Mouse (Mus musculus): Measurements from ENCODE around the gene Adamts18. TPM values are rescaled to one million over a fixed set of nuclear protein-coding genes. Genes with fewer than 3 reads are reported as not detected.

The Adamts18 gene
- total RNA-seq (2014; rRNA removed; ENCODE audit: low replicate concordance) (0.04 and 0.43 TPM in 2 replicates), polyA plus RNA-seq (2015; fragmentation: Nextera tagmentation; extraction: Ambion mirVana) (0.12 and 0.20 TPM in 2 replicates)

- no peak within 1 kb of the TSS for H3K27ac ChIP-seq (ENCODE audit: low read depth)
- H3K4me3 ChIP-seq (ENCODE audit: low read depth, low read length): peak within 1 kb of the TSS; percentile 46
- peak; percentile 30; the same call in 1 of the 2 replicates for ATAC-seq (ENCODE audit: insufficient read depth, low read depth)
Measured at GRCm38 (mm10) chr8:113848653-113849135, at the start of gene Adamts18. Gene Adamts18 (minus strand): TSS chr8:113848738.

GRCm38 (mm10) chr8:113896446-113896845 lies 47.9 kb upstream of the Adamts18 start:
- Histone ChIP-seq H3K9me3 (replicated peaks; ENCODE audit: control insufficient read depth, low read length) (no peaks in the 10 kb centered on the region), H3K4me3 (ENCODE audit: low read depth, low read length) (no peak overlapping the region), H3K4me1 (ENCODE audit: control insufficient read depth, insufficient read depth) (no peaks in the 10 kb centered on the region), H3K27me3 (ENCODE audit: control insufficient read depth, insufficient read depth, low read length) (no peaks in the 10 kb centered on the region), H3K4me2 (ENCODE audit: low read depth, low read length) (no peak overlapping the region), H3K36me3 (replicated peaks; ENCODE audit: control insufficient read depth, insufficient read depth, low read length) (no peaks in the 10 kb centered on the region), H3K27ac (ENCODE audit: low read depth) (no peak overlapping the region), H3K9ac (replicated peaks; ENCODE audit: low read depth, low read length) (no peak overlapping the region)
- ATAC-seq (ENCODE audit: insufficient read depth, low read depth) (no peak), DNase-seq (ENCODE audit: low spot score) (no peak)
- TF ChIP-seq EP300 (IDR thresholded peaks at IDR 0.05; ENCODE audit: low read depth) (no peak), CTCF (IDR thresholded peaks at IDR 0.05; ENCODE audit: low read depth) (no peak)
- WGBS: 66% methylated on average over 1 of the region's 1 CpGs

More at GRCm38 (mm10) chr8:113848653-113849135, at the start of gene Adamts18:
- H3K4me1 ChIP-seq (ENCODE audit: control insufficient read depth, insufficient read depth): 0 out of 2 replicates have a peak, but pooled peaks cover 5% of the 10 kb centered on the region
- TF ChIP-seq CTCF (IDR thresholded peaks at IDR 0.05; ENCODE audit: low read depth) (no peak), EP300 (IDR thresholded peaks at IDR 0.05; ENCODE audit: low read depth) (no peak)
- no peaks in the 10 kb centered on the region for H3K36me3 ChIP-seq (replicated peaks; ENCODE audit: control insufficient read depth, insufficient read depth, low read length)
- H3K27me3 ChIP-seq (ENCODE audit: control insufficient read depth, insufficient read depth, low read length): peaks cover 49% of the 10 kb centered on the region
- H3K9me3 ChIP-seq (replicated peaks; ENCODE audit: control insufficient read depth, low read length): 0 out of 2 replicates have a peak, but pooled peaks cover 3% of the 10 kb centered on the region
- no peak for DNase-seq (ENCODE audit: low spot score)
- WGBS: 2% methylated on average over 31 of the region's 32 CpGs
- no peak within 1 kb of the TSS for H3K9ac ChIP-seq (replicated peaks; ENCODE audit: low read depth, low read length)
- peak within 1 kb of the TSS; percentile 62 for H3K4me2 ChIP-seq (ENCODE audit: low read depth, low read length)

GRCm38 (mm10) chr8:113891376-113891775 lies 42.8 kb upstream of the Adamts18 start:
- Histone ChIP-seq H3K27me3 (ENCODE audit: control insufficient read depth, insufficient read depth, low read length) (no peaks in the 10 kb centered on the region), H3K4me3 (ENCODE audit: low read depth, low read length) (no peak overlapping the region), H3K4me1 (ENCODE audit: control insufficient read depth, insufficient read depth) (no peaks in the 10 kb centered on the region), H3K4me2 (ENCODE audit: low read depth, low read length) (no peak overlapping the region), H3K27ac (ENCODE audit: low read depth) (no peak overlapping the region), H3K9ac (replicated peaks; ENCODE audit: low read depth, low read length) (no peak overlapping the region), H3K36me3 (replicated peaks; ENCODE audit: control insufficient read depth, insufficient read depth, low read length) (no peaks in the 10 kb centered on the region), H3K9me3 (replicated peaks; ENCODE audit: control insufficient read depth, low read length) (no peaks in the 10 kb centered on the region)
- WGBS: 37% methylated on average over 3 of the region's 3 CpGs
- DNase-seq (ENCODE audit: low spot score) (no peak), ATAC-seq (ENCODE audit: insufficient read depth, low read depth) (no peak)
- TF ChIP-seq EP300 (IDR thresholded peaks at IDR 0.05; ENCODE audit: low read depth) (no peak), CTCF (IDR thresholded peaks at IDR 0.05; ENCODE audit: low read depth) (no peak)

GRCm38 (mm10) chr8:113886509-113886908 lies 38.0 kb upstream of the Adamts18 start:
- 78% methylated on average over 3 of the region's 3 CpGs for WGBS

GRCm38 (mm10) chr8:113885101-113885500 lies 36.6 kb upstream of the Adamts18 start:
- no peaks in the 10 kb centered on the region for H3K27me3 ChIP-seq (ENCODE audit: control insufficient read depth, insufficient read depth, low read length)
- no peaks in the 10 kb centered on the region for H3K36me3 ChIP-seq (replicated peaks; ENCODE audit: control insufficient read depth, insufficient read depth, low read length)
- WGBS: 36% methylated on average over 2 of the region's 2 CpGs
- no peaks in the 10 kb centered on the region for H3K9me3 ChIP-seq (replicated peaks; ENCODE audit: control insufficient read depth, low read length)
- H3K9ac ChIP-seq (replicated peaks; ENCODE audit: low read depth, low read length): no peak overlapping the region
- no peak overlapping the region for H3K4me3 ChIP-seq (ENCODE audit: low read depth, low read length)
- no peak for DNase-seq (ENCODE audit: low spot score)
- TF ChIP-seq EP300 (IDR thresholded peaks at IDR 0.05; ENCODE audit: low read depth) (no peak), CTCF (IDR thresholded peaks at IDR 0.05; ENCODE audit: low read depth) (no peak)
- H3K4me1 ChIP-seq (ENCODE audit: control insufficient read depth, insufficient read depth): no peaks in the 10 kb centered on the region
- ATAC-seq (ENCODE audit: insufficient read depth, low read depth): no peak
- no peak overlapping the region for H3K27ac ChIP-seq (ENCODE audit: low read depth)
- H3K4me2 ChIP-seq (ENCODE audit: low read depth, low read length): no peak overlapping the region

More at GRCm38 (mm10) chr8:113886509-113886908, 38.0 kb upstream of the Adamts18 start:
- Histone ChIP-seq H3K27ac (ENCODE audit: low read depth) (no peak overlapping the region), H3K36me3 (replicated peaks; ENCODE audit: control insufficient read depth, insufficient read depth, low read length) (no peaks in the 10 kb centered on the region), H3K4me1 (ENCODE audit: control insufficient read depth, insufficient read depth) (no peaks in the 10 kb centered on the region), H3K9me3 (replicated peaks; ENCODE audit: control insufficient read depth, low read length) (no peaks in the 10 kb centered on the region), H3K9ac (replicated peaks; ENCODE audit: low read depth, low read length) (no peak overlapping the region), H3K27me3 (ENCODE audit: control insufficient read depth, insufficient read depth, low read length) (no peaks in the 10 kb centered on the region), H3K4me3 (ENCODE audit: low read depth, low read length) (no peak overlapping the region), H3K4me2 (ENCODE audit: low read depth, low read length) (no peak overlapping the region)
- no peak for ATAC-seq (ENCODE audit: insufficient read depth, low read depth)
- TF ChIP-seq EP300 (IDR thresholded peaks at IDR 0.05; ENCODE audit: low read depth) (no peak), CTCF (IDR thresholded peaks at IDR 0.05; ENCODE audit: low read depth) (no peak)
- no peak for DNase-seq (ENCODE audit: low spot score)

GRCm38 (mm10) chr8:113883994-113884393 lies 35.5 kb upstream of the Adamts18 start:
- TF ChIP-seq EP300 (IDR thresholded peaks at IDR 0.05; ENCODE audit: low read depth) (no peak), CTCF (IDR thresholded peaks at IDR 0.05; ENCODE audit: low read depth) (no peak)
- Histone ChIP-seq H3K4me3 (ENCODE audit: low read depth, low read length) (no peak overlapping the region), H3K27me3 (ENCODE audit: control insufficient read depth, insufficient read depth, low read length) (no peaks in the 10 kb centered on the region), H3K27ac (ENCODE audit: low read depth) (no peak overlapping the region), H3K4me1 (ENCODE audit: control insufficient read depth, insufficient read depth) (no peaks in the 10 kb centered on the region), H3K4me2 (ENCODE audit: low read depth, low read length) (no peak overlapping the region), H3K9me3 (replicated peaks; ENCODE audit: control insufficient read depth, low read length) (no peaks in the 10 kb centered on the region), H3K9ac (replicated peaks; ENCODE audit: low read depth, low read length) (no peak overlapping the region), H3K36me3 (replicated peaks; ENCODE audit: control insufficient read depth, insufficient read depth, low read length) (no peaks in the 10 kb centered on the region)
- DNase-seq (ENCODE audit: low spot score): no peak
- WGBS: 47% methylated on average over 7 of the region's 7 CpGs
- ATAC-seq (ENCODE audit: insufficient read depth, low read depth): no peak

Measured in heart, postnatal 0 days (tissue).